Mouse (Mus musculus) cerebellum, adult 9-11 months (tissue): ENCODE measurements around the gene Hprt.

Source experiments
- DNase-seq: peaks from one replicate; pipeline ENCODE4 v3.0.0; 2022

Hprt gene

GRCm38 (mm10) chrX:53045187-53045903 lies 57.4 kb downstream of the Hprt start:
- no peak for DNase-seq

- DNase-seq = no peak
These were observed 58.1 kb downstream of the Hprt start for GRCm38 (mm10) chrX:53046033-53046432.

DNA sequence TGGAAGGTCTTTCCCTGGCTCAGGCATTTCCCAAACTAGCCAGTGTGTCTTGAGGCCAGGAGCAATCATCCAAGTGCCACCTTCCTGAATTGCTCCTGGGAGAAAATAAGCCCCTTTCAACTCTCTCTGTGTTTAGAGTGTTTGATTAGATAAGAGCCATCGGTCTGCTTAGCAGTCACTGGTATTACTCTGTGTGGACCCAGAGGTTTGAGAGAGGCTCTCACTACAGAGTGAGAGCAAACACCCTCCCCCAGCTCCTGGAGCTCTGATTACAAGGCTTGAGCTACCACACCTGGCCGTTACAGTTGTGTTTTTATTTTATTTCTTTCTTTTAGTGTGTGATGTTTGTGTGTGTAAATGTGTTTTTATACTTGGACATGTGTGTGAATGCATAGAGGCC lies 59.0 kb downstream of the Hprt start:
- no peak for DNase-seq

DNA sequence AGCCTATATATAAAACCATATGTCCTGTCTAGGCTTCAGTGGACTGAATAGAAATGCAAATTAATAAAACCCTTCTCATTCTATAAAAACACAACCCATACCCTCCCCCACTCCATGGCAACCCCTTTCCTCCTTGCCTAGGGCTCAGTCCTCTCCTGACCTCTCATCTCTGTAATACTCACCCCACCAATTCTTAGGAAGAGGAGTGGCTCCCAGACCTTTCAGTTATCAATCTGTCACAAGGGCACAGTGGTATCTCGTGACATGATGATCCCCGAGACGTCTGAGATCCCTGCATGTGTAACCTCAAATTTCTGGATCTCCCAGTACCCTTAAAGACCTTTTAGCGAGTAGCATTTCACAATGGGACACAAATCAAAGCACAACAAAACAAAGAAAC lies 61.3 kb downstream of the Hprt start:
- DNase-seq = no peak

GRCm38 (mm10) chrX:53050353-53050752 lies 62.4 kb downstream of the Hprt start:
- no peak for DNase-seq

DNA sequence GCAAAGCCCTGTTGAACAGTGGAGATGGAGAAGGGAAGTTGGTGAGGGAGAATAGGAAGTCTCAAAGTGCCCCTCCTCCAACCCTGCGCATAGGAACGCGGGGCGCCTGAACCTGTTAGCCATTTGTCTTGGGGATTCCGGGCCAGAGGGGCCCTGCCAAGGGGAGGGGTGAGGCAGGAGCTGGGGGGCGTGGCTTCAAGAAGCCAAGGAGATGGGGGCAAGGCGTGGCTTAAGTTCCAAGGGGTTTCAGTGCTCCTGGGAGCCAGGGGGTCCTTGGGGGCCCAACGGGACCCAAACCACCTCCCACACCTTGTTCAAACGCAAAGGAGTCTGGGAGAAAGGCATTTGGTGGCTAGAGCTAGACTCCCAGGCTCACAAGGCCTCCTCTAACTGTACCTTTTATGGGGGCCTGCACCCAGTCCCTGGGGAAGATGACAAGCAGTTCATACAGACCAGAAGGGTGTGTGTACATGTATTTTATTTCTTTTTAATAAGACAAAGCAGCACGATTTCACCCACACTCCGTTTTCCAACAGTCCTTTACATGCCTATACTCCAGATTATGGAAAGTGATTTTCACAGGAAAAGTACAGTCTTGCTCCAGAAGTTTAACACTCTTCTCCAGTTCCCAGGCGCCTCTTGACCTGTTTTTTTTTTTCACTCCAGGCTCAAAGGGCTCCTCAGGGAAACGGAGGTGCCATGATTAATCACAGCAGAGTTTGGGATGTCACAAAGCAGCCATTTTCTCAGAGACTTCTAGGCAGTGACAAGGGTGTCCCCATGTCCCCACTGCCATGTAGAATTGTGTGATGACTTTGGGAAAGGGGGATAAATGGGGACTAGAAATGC lies 64.9 kb downstream of the Hprt start:
- DNase-seq = no peak

GRCm38 (mm10) chrX:53053885-53054284 lies 65.9 kb downstream of the Hprt start:
- no peak for DNase-seq

DNA sequence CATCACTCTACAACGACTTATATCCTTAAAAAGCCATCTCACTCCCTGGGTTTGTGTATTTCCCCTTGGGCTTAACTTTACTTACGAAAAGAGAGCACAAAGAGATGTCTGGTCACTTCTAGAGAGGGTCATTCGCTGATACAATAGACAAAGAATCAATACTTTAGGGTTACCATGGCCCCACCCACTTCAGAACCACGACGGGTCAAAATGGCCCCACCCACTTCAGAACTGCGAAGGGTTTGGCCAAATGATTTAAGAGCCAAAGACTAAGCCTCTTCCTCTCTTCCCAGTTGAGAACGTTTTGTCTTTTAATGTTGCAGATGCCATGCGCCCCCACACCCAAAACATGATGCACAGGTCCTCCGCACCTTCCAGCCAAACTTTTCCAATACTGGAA lies 67.8 kb downstream of the Hprt start:
- no peak for DNase-seq

- no peak for DNase-seq
These were observed 68.7 kb downstream of the Hprt start for GRCm38 (mm10) chrX:53056627-53057026.

- DNase-seq = peak; percentile 24
These were observed 69.3 kb downstream of the Hprt start for GRCm38 (mm10) chrX:53057054-53057759.

DNA sequence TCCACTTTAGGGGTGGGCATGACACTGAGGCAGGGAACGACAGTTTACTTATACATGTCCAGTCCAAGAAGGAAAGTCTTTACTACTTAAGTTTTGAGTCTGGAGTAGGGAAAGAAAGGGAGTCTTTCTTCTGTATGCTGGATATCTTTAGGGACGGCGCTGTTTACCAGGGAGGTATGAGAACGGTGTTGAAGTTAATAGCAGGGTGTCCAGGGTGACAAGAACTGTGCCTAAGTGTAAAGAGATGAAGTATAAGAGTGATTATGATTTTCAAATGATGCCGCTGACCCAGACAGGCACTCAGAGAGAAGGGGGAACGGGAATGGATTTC lies 69.8 kb downstream of the Hprt start:
- no peak for DNase-seq

- DNase-seq = no peak
These were observed 70.7 kb downstream of the Hprt start for GRCm38 (mm10) chrX:53058459-53059280.

GRCm38 (mm10) chrX:53059426-53060007 lies 71.6 kb downstream of the Hprt start:
- DNase-seq = no peak

GRCm38 (mm10) chrX:53064406-53064805 lies 76.5 kb downstream of the Hprt start:
- no peak for DNase-seq
